Mouse (Mus musculus) midbrain, embryonic 12.5 days (tissue): ENCODE measurements around the gene Arpp21. TPM values are rescaled to one million over a fixed set of nuclear protein-coding genes. Genes with fewer than 3 reads are reported as not detected.
A peak's percentile ranks its signal among the peaks of the same experiment; 100 is the strongest.

Experiments used
- ATAC-seq: fragments of 200-750 bp; cut with Nextera tagmentation; 2 replicates; pipeline ENCODE4 v1.8.0; 2017; ENCODE audit warnings: low read depth, moderate TSS enrichment, moderate library complexity; ENCODE audit not compliant: low FRiP score
- H3K27ac ChIP-seq: fragments of 300-500 bp; sonication (generic); replicated peaks from 2 replicates; pipeline ENCODE4 v1.5.1; 2016; ENCODE audit warnings: mild to moderate bottlenecking
- H3K27me3 ChIP-seq: fragments of 300-500 bp; sonication (generic); 2 replicates; pipeline ENCODE4 v1.6.1; 2016; ENCODE audit warnings: mild to moderate bottlenecking
- H3K36me3 ChIP-seq: fragments of 300-500 bp; sonication (generic); 2 replicates; pipeline ENCODE4 v1.6.1; 2016
- H3K4me1 ChIP-seq: fragments of 300-500 bp; sonication (generic); 2 replicates; pipeline ENCODE4 v1.6.1; 2016
- H3K4me2 ChIP-seq: fragments of 300-500 bp; sonication (generic); replicated peaks from 2 replicates; pipeline ENCODE4 v1.6.1; 2016; ENCODE audit warnings: mild to moderate bottlenecking, moderate library complexity
- H3K4me3 ChIP-seq: fragments of 300-500 bp; sonication (generic); 2 replicates; pipeline ENCODE4 v1.5.1; 2016; ENCODE audit warnings: mild to moderate bottlenecking
- H3K9ac ChIP-seq: fragments of 300-500 bp; sonication (generic); replicated peaks from 2 replicates; pipeline ENCODE4 v1.6.1; 2016; ENCODE audit warnings: mild to moderate bottlenecking, moderate library complexity
- H3K9me3 ChIP-seq: fragments of 300-500 bp; sonication (generic); 2 replicates; pipeline ENCODE4 v1.6.1; 2016; ENCODE audit warnings: mild to moderate bottlenecking
- whole genome bisulfite sequencing: fragments of 180-500 bp; shearing (Covaris S2); methylation state at CpG from one replicate; pipeline ENCODE4 v1.1.7; 2016; 5-methylcytosine and 5-hydroxymethylcytosine counted together
- polyA plus RNA-seq: library from polyadenylated mRNA; unstranded; fragments of >200 nt; fragmentation: Nextera tagmentation; extraction: Ambion mirVana; gene quantifications from 2 replicates; pipeline ENCODE4 v1.2.1, GENCODE M21; 2016

The Arpp21 gene
- polyA plus RNA-seq, 1 experiment from 2014 or later = 10.1 TPM

DNA sequence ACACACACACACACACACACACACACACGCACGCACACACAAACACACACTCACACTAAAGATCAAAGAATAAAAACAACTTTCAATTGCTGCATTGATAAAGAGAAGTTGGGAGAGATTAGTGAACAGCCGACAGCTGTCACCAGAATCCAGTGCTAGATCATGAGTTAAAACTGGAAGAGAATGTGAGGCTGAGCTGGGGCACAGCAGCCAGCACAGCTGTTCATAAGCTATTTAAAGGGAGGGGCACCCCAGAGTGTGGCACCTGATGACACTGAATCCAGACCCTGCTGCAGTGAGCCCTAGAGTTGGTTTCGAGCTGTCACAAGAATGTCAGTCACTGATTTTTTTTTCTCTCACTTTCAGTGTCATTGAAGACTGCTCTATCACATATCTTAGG, 14.0 kb upstream of the Arpp21 start:
- no peaks in the 10 kb centered on the region for H3K9me3 ChIP-seq
- no peak overlapping the region for H3K4me3 ChIP-seq
- H3K4me2 ChIP-seq = no peak overlapping the region
- ATAC-seq = no peak
- H3K4me1 ChIP-seq = no peaks in the 10 kb centered on the region
- H3K36me3 ChIP-seq = no peaks in the 10 kb centered on the region
- 88% methylated on average over 4 of the region's 4 CpGs for WGBS
- H3K27ac ChIP-seq = no peak overlapping the region
- H3K27me3 ChIP-seq = no peaks in the 10 kb centered on the region
- H3K9ac ChIP-seq = no peak overlapping the region

GRCm38 (mm10) chr9:112247183-112247582, 11.4 kb upstream of the Arpp21 start:
- no peaks in the 10 kb centered on the region for H3K27me3 ChIP-seq
- H3K4me1 ChIP-seq = no peaks in the 10 kb centered on the region
- no peak for ATAC-seq
- H3K4me3 ChIP-seq = no peak overlapping the region
- no peak overlapping the region for H3K9ac ChIP-seq
- 78% methylated on average over 2 of the region's 2 CpGs for WGBS
- H3K9me3 ChIP-seq = no peaks in the 10 kb centered on the region
- no peak overlapping the region for H3K27ac ChIP-seq
- H3K4me2 ChIP-seq = no peak overlapping the region
- H3K36me3 ChIP-seq = no peaks in the 10 kb centered on the region

- Histone ChIP-seq H3K9me3 (no peaks in the 10 kb centered on the region), H3K27me3 (peaks cover 41% of the 10 kb centered on the region), H3K27ac (no peak overlapping the region), H3K4me2 (no peak overlapping the region), H3K4me1 (peaks cover 13% of the 10 kb centered on the region), H3K36me3 (no peaks in the 10 kb centered on the region), H3K9ac (no peak overlapping the region), H3K4me3 (no peak overlapping the region)
- ATAC-seq = no peak
- WGBS = 78% methylated on average over 9 of the region's 9 CpGs
Observed at GRCm38 (mm10) chr9:112238168-112238567, 2.4 kb upstream of the Arpp21 start.

DNA sequence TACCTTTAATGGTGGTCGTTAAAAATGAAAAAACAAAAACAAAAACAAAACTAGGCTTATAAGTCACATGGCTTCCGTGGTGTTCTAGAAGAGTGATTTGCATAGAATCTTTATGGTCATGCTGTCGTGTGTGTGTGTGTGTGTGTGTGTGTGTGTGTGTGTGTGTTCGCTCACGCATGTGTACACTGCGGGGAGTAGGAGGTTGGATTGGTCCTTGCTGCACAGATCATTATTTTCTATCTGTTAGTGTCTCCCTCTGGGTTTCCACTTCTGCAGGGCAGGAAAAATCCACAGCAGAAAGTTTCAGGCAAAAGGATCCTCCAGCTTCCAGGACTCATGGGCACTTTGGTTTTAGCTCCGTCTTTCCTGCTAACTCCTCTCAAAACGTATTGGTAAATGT, 813 bp upstream of the Arpp21 start:
- Histone ChIP-seq H3K27ac (no peak overlapping the region), H3K36me3 (no peaks in the 10 kb centered on the region), H3K9ac (no peak overlapping the region), H3K4me3 (no peak overlapping the region), H3K4me2 (no peak overlapping the region), H3K27me3 (peaks cover 51% of the 10 kb centered on the region), H3K9me3 (no peaks in the 10 kb centered on the region), H3K4me1 (peaks cover 13% of the 10 kb centered on the region)
- ATAC-seq = no peak
- WGBS = 86% methylated on average over 8 of the region's 8 CpGs

DNA sequence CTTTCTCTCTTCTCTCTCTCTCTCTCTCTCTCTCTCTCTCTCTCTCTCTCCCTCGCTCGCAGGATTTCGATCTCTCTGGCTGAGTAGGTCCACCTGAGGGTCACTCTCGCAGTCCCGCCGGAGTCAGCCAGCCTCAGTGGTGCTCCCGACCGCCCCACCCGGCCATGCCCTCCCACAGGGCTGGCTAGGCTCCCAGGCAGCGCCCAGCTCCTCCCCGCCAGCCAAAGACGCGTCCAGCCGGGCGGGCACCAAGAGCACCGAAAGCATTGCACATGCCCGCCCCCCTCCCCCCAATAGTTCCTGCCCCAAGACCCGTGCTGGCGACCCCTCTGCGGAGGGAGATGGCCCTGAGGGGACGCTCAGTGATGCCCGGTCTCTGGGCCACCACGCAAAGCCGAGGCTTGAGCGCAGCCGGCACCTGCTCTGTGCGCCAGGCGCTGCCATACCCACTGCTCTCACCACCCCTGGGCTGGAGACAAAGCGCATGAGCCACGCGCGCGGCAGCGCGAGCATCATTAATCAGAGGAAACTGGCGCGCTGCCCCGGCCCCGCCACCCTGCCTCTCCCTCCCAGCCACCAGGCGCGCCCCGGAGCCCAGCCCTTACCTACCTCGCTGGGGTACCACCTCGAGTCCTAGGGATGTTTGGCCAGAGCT, 570 bp downstream of the Arpp21 start:
- peak overlapping the region; percentile 93 for H3K4me2 ChIP-seq
- WGBS = 1% methylated on average over 43 of the region's 44 CpGs
- H3K27me3 ChIP-seq = peaks cover 51% of the 10 kb centered on the region
- peak overlapping the region; percentile 78 for H3K9ac ChIP-seq
- H3K27ac ChIP-seq = peak overlapping the region; percentile 54
- H3K4me1 ChIP-seq = peaks cover 13% of the 10 kb centered on the region
- H3K4me3 ChIP-seq = peak overlapping the region; percentile 58
- no peaks in the 10 kb centered on the region for H3K36me3 ChIP-seq
- ATAC-seq = peak; percentile 90
- H3K9me3 ChIP-seq = no peaks in the 10 kb centered on the region

DNA sequence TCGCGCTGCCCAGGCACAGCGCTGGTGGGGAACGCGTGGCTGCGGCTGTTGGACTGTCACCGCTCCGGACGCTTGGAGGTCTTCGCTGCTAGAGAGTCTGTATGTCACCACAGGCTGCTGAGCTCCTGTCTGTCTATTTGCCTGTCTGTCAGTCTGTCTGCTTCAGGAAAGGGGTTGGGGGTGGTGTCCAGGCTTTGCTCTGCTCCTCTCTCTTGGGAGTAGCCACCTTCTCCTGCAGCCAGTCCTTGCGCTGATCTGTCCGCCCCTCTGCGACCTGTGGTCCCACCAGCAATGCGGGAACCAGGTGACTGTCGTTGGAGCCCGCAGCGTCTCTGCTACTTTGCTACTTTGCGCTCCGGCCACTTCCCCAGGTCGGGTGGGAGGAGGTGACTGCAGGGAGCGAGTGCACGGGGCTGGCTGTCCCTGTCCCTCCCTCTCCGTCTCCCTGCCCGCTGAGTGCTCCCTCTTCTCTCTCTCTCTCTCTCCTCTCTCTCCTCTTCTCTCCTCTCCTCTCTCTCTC, 1.2 kb downstream of the Arpp21 start:
- peak; percentile 57 for ATAC-seq
- H3K4me2 ChIP-seq = peak overlapping the region; percentile 93
- peak overlapping the region; percentile 78 for H3K9ac ChIP-seq
- peak overlapping the region; percentile 58 for H3K4me3 ChIP-seq
- H3K4me1 ChIP-seq = peaks cover 13% of the 10 kb centered on the region
- peak overlapping the region; percentile 54 for H3K27ac ChIP-seq
- under 1% methylated on average over 24 of the region's 24 CpGs for WGBS
- H3K9me3 ChIP-seq = no peaks in the 10 kb centered on the region
- peaks cover 51% of the 10 kb centered on the region for H3K27me3 ChIP-seq
- H3K36me3 ChIP-seq = no peaks in the 10 kb centered on the region

DNA sequence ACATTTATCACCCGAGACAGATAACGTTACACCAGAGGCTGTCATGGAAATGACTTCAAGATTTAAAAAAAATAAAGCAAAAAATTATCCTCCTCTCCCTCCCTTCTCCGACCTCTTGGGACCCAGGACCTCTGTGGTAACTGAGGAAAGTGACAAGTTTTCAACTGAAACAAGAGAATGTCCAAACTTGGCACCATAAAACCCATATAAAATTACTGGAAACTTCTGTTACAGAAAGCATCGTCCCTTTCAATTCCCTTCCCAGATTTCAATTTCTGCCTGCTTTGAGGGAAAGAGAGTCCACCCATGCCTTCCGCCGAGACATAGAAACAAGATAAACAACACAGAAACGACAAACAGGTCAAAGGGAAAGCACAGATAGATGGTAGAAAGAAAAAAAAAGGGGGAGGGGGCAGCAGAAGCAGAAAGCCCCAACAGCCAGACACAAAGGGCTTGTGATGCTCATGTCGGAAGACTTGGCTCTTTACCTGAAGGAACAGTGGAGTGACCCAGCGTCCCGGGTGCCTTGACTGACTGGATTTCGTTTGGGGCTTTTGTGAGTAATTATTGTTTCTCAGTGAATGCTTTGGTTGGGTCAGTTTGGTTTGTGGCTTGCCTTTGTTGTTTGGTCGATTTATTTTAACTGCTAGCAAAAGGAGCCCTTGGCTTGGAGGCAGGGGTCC, 1.8 kb downstream of the Arpp21 start:
- peak overlapping the region; percentile 78 for H3K9ac ChIP-seq
- peak overlapping the region; percentile 93 for H3K4me2 ChIP-seq
- no peak for ATAC-seq
- H3K27me3 ChIP-seq = peaks cover 51% of the 10 kb centered on the region
- peak overlapping the region; percentile 54 for H3K27ac ChIP-seq
- no peaks in the 10 kb centered on the region for H3K9me3 ChIP-seq
- whole genome bisulfite sequencing = 19% methylated on average over 12 of the region's 12 CpGs
- H3K4me3 ChIP-seq = peak overlapping the region; percentile 58
- H3K4me1 ChIP-seq = peaks cover 13% of the 10 kb centered on the region
- H3K36me3 ChIP-seq = no peaks in the 10 kb centered on the region

- Histone ChIP-seq H3K27ac (no peak overlapping the region), H3K9ac (no peak overlapping the region), H3K9me3 (no peaks in the 10 kb centered on the region), H3K36me3 (no peaks in the 10 kb centered on the region), H3K4me3 (no peak overlapping the region; the same call in 1 of the 2 replicates), H3K4me2 (peak overlapping the region; percentile 93; the same call in 1 of the 2 replicates), H3K4me1 (peaks cover 13% of the 10 kb centered on the region), H3K27me3 (peaks cover 51% of the 10 kb centered on the region)
- no peak for ATAC-seq
- WGBS = 68% methylated on average over 6 of the region's 6 CpGs
Observed at GRCm38 (mm10) chr9:112233378-112233777, 2.4 kb downstream of the Arpp21 start.

- Histone ChIP-seq H3K27me3 (peaks cover 43% of the 10 kb centered on the region), H3K9ac (no peak overlapping the region; the same call in 1 of the 2 replicates), H3K9me3 (no peaks in the 10 kb centered on the region), H3K4me3 (0 out of 2 replicates have a peak overlapping the region, but pooled peaks have one; percentile 10), H3K27ac (no peak overlapping the region), H3K36me3 (no peaks in the 10 kb centered on the region), H3K4me2 (0 out of 2 replicates have a peak overlapping the region, but pooled peaks have one; percentile 17), H3K4me1 (peaks cover 13% of the 10 kb centered on the region)
- 68% methylated on average over 8 of the region's 8 CpGs for WGBS
- ATAC-seq = no peak
Observed at GRCm38 (mm10) chr9:112231935-112232575, 3.7 kb downstream of the Arpp21 start.

- no peaks in the 10 kb centered on the region for H3K36me3 ChIP-seq
- 86% methylated on average over 5 of the region's 5 CpGs for WGBS
Observed at GRCm38 (mm10) chr9:112231383-112231782, 4.4 kb downstream of the Arpp21 start.

DNA sequence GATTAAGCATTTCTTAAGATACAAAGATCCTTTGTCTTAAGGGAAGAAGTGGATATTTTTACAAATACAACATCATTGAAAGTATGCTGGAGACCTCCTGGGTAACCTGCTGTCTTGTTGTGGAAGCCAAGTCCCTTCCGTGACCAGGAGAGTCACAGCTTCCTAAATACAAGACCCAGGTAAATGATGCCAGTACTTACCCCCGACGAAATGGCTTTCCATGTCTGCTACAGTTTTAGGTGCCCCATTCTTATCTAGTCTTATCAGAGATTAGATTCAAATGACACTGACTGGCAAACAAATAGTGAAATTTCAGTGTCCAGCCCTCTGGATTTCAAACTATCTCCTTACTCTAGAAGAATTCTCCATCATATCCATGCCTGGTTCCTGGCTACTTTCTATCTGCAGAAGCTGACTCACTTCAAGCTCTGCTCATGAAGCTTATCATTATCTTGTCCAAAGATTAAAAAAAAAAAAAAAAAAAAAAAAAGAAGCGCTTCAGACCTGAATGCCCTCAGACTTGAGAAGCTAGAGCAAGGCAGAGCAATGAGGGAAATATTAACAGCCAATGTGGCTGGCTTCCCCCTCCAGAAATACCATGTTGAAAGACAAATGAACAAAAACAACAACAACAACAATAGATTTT, 4.9 kb downstream of the Arpp21 start:
- H3K4me1 ChIP-seq = peaks cover 13% of the 10 kb centered on the region
- WGBS = 91% methylated on average over 4 of the region's 4 CpGs
- H3K27ac ChIP-seq = no peak overlapping the region
- H3K27me3 ChIP-seq = peaks cover 36% of the 10 kb centered on the region
- H3K9ac ChIP-seq = no peak overlapping the region
- H3K36me3 ChIP-seq = no peaks in the 10 kb centered on the region
- H3K4me3 ChIP-seq = no peak overlapping the region
- H3K4me2 ChIP-seq = no peak overlapping the region
- H3K9me3 ChIP-seq = no peaks in the 10 kb centered on the region
- ATAC-seq = no peak

More at GRCm38 (mm10) chr9:112231383-112231782, 4.4 kb downstream of the Arpp21 start:
- no peak for ATAC-seq
- Histone ChIP-seq H3K27ac (no peak overlapping the region), H3K27me3 (peaks cover 40% of the 10 kb centered on the region), H3K9me3 (no peaks in the 10 kb centered on the region), H3K4me1 (peaks cover 13% of the 10 kb centered on the region), H3K9ac (no peak overlapping the region), H3K4me2 (no peak overlapping the region), H3K4me3 (no peak overlapping the region)
